Mouse (Mus musculus) forebrain, embryonic 15.5 days (tissue): ENCODE data around the gene Nes. TPM values are rescaled to one million over a fixed set of nuclear protein-coding genes. Genes with fewer than 3 reads are reported as not detected.
A peak's percentile ranks its signal among the peaks of the same experiment; 100 is the strongest.

Experiments
- ATAC-seq: fragments of 200-750 bp; cut with Nextera tagmentation; replicated peaks from 2 replicates; pipeline ENCODE4 v1.8.0; 2017; ENCODE audit warnings: mild to moderate bottlenecking, moderate TSS enrichment, moderate library complexity
- H3K27ac ChIP-seq: fragments of 300-500 bp; sonication (generic); replicated peaks from 2 replicates; pipeline ENCODE4 v1.5.1; 2015; ENCODE audit warnings: mild to moderate bottlenecking, inconsistent platforms
- H3K27me3 ChIP-seq: fragments of 300-500 bp; sonication (generic); 2 replicates; pipeline ENCODE4 v1.6.1; 2015; ENCODE audit warnings: inconsistent platforms
- H3K36me3 ChIP-seq: fragments of 300-500 bp; sonication (generic); 2 replicates; pipeline ENCODE4 v1.6.1; 2015; ENCODE audit warnings: mild to moderate bottlenecking, inconsistent platforms
- H3K4me1 ChIP-seq: fragments of 300-500 bp; sonication (generic); 2 replicates; pipeline ENCODE4 v1.6.1; 2015; ENCODE audit warnings: inconsistent platforms
- H3K4me2 ChIP-seq: fragments of 300-500 bp; sonication (generic); replicated peaks from 2 replicates; pipeline ENCODE4 v1.6.1; 2015; ENCODE audit warnings: mild to moderate bottlenecking, inconsistent platforms
- H3K4me3 ChIP-seq: fragments of 300-500 bp; sonication (generic); 2 replicates; pipeline ENCODE4 v1.5.1; 2015; ENCODE audit warnings: mild to moderate bottlenecking, inconsistent platforms
- H3K9ac ChIP-seq: fragments of 300-500 bp; sonication (generic); replicated peaks from 2 replicates; pipeline ENCODE4 v1.6.1; 2015; ENCODE audit warnings: mild to moderate bottlenecking, inconsistent platforms
- H3K9me3 ChIP-seq: fragments of 300-500 bp; sonication (generic); 2 replicates; pipeline ENCODE4 v1.6.1; 2016; ENCODE audit warnings: inconsistent platforms
- WGBS: fragments of 180-500 bp; shearing (Covaris S2); methylation state at CpG from one replicate; pipeline ENCODE4 v1.1.7; 2015; ENCODE audit warnings: mixed read lengths; 5-methylcytosine and 5-hydroxymethylcytosine counted together
- polyA plus RNA-seq: library from polyadenylated mRNA; unstranded; fragments of >200 nt; fragmentation: Nextera tagmentation; extraction: Ambion mirVana; gene quantifications from 2 replicates; pipeline ENCODE4 v1.2.1, GENCODE M21; 2015

The Nes gene
- polyA plus RNA-seq, 1 experiment from 2014 or later, result 50.0 TPM

DNA sequence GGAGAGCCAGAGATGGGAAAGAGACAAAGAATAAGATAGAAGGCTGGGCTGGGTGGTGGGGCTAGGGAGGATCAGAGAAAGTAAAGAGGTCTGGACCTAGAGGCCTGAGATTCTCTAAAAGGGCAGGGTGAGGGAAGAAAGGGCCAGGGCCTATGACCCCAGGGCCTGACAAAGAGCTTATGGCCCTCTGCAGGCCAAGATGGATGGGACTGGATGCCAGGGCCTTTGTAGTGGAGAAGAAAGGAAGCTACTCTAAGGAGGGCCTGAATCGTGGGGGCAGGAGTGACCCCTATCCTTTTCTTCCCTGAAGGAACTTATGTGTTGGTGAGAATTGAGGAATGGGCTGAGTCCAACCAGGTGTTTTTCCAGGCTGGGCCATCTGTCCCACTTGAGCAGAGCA is 12.8 kb upstream of the Nes start:
- H3K4me3 ChIP-seq, result no peak overlapping the region
- peaks cover 15% of the 10 kb centered on the region for H3K4me1 ChIP-seq
- no peak for ATAC-seq
- no peaks in the 10 kb centered on the region for H3K36me3 ChIP-seq
- H3K9ac ChIP-seq, result no peak overlapping the region
- no peaks in the 10 kb centered on the region for H3K27me3 ChIP-seq
- 12% methylated on average over 1 of the region's 1 CpGs for WGBS
- H3K9me3 ChIP-seq, result no peaks in the 10 kb centered on the region
- H3K4me2 ChIP-seq, result no peak overlapping the region
- H3K27ac ChIP-seq, result no peak overlapping the region

GRCm38 (mm10) chr3:87958476-87958875 is 12.4 kb upstream of the Nes start:
- H3K4me1 ChIP-seq, result peaks cover 14% of the 10 kb centered on the region
- 39% methylated on average over 4 of the region's 4 CpGs for WGBS
- no peaks in the 10 kb centered on the region for H3K27me3 ChIP-seq
- no peaks in the 10 kb centered on the region for H3K9me3 ChIP-seq
- H3K27ac ChIP-seq, result no peak overlapping the region
- ATAC-seq, result no peak
- no peak overlapping the region for H3K4me3 ChIP-seq
- no peak overlapping the region for H3K9ac ChIP-seq
- H3K4me2 ChIP-seq, result no peak overlapping the region
- no peaks in the 10 kb centered on the region for H3K36me3 ChIP-seq

DNA sequence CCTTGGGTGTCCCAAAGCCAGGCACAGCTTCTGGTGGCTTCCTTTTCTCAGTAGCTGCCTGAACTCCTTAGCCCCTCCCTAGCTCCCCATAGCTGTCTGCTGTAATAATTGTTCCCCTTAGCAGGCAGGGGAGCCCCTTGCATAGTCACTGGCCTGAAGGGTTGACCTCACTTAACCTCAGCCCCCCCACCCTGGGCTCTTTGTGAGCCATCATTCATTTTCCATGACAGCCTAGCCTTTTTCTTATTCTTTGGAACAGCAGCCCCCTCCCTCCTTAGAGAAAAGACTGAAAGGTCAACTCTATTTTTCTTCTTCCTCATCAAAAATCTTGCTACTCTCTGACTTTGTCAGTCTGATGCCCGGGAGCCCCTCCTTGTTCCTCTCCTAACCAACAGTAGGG is 11.9 kb upstream of the Nes start:
- WGBS, result 33% methylated on average over 1 of the region's 1 CpGs
- H3K4me1 ChIP-seq, result peaks cover 14% of the 10 kb centered on the region
- H3K36me3 ChIP-seq, result no peaks in the 10 kb centered on the region
- H3K4me3 ChIP-seq, result no peak overlapping the region
- no peaks in the 10 kb centered on the region for H3K27me3 ChIP-seq
- no peak for ATAC-seq
- no peaks in the 10 kb centered on the region for H3K9me3 ChIP-seq
- no peak overlapping the region for H3K9ac ChIP-seq
- no peak overlapping the region for H3K4me2 ChIP-seq
- no peak overlapping the region for H3K27ac ChIP-seq

- 72% methylated on average over 7 of the region's 7 CpGs for WGBS
- H3K27ac ChIP-seq, result no peak overlapping the region
- H3K9ac ChIP-seq, result no peak overlapping the region
Measured at GRCm38 (mm10) chr3:87959371-87959770, 11.5 kb upstream of the Nes start.

DNA sequence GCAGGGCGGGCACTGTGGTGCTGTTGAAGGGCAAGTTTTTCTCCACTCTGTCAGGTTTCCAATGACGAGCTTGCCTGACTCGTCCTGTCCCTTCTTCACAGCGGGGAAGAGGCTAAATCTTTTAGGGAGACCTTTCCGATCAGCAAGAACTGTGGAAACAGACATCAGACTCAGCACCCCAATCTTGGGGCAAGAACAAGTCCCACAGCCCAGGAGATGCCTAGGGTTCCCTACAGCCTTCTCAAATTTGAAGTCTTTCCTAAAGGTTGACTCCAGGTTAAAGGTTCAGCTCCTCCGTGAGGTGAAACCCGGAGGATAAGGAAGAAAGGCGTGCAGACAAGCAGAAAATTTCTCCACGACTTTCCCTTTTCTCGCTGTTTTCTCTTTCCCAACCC is 10.7 kb upstream of the Nes start:
- peak overlapping the region; percentile 97 for H3K27ac ChIP-seq
- H3K4me3 ChIP-seq, result peak overlapping the region; percentile 55
- H3K4me1 ChIP-seq, result peaks cover 14% of the 10 kb centered on the region
- 4% methylated on average over 10 of the region's 10 CpGs for WGBS
- H3K9me3 ChIP-seq, result no peaks in the 10 kb centered on the region
- peak overlapping the region; percentile 82 for H3K9ac ChIP-seq
- H3K4me2 ChIP-seq, result peak overlapping the region; percentile 91
- no peaks in the 10 kb centered on the region for H3K27me3 ChIP-seq
- H3K36me3 ChIP-seq, result no peaks in the 10 kb centered on the region
- peak; percentile 2; the same call in 1 of the 2 replicates for ATAC-seq

More at GRCm38 (mm10) chr3:87959371-87959770, 11.5 kb upstream of the Nes start:
- Histone ChIP-seq H3K9me3 (no peaks in the 10 kb centered on the region), H3K4me2 (no peak overlapping the region), H3K27me3 (no peaks in the 10 kb centered on the region), H3K4me1 (peaks cover 14% of the 10 kb centered on the region), H3K36me3 (no peaks in the 10 kb centered on the region), H3K4me3 (no peak overlapping the region)
- ATAC-seq, result no peak

- peaks cover 14% of the 10 kb centered on the region for H3K4me1 ChIP-seq
- no peaks in the 10 kb centered on the region for H3K9me3 ChIP-seq
- H3K27ac ChIP-seq, result peak overlapping the region; percentile 97
- peak overlapping the region; percentile 55 for H3K4me3 ChIP-seq
- under 1% methylated on average over 27 of the region's 27 CpGs for WGBS
- peak; percentile 99 for ATAC-seq
- peak overlapping the region; percentile 82 for H3K9ac ChIP-seq
- no peaks in the 10 kb centered on the region for H3K36me3 ChIP-seq
- peak overlapping the region; percentile 91 for H3K4me2 ChIP-seq
- H3K27me3 ChIP-seq, result no peaks in the 10 kb centered on the region
Measured at GRCm38 (mm10) chr3:87960586-87961191, 10.2 kb upstream of the Nes start.

DNA sequence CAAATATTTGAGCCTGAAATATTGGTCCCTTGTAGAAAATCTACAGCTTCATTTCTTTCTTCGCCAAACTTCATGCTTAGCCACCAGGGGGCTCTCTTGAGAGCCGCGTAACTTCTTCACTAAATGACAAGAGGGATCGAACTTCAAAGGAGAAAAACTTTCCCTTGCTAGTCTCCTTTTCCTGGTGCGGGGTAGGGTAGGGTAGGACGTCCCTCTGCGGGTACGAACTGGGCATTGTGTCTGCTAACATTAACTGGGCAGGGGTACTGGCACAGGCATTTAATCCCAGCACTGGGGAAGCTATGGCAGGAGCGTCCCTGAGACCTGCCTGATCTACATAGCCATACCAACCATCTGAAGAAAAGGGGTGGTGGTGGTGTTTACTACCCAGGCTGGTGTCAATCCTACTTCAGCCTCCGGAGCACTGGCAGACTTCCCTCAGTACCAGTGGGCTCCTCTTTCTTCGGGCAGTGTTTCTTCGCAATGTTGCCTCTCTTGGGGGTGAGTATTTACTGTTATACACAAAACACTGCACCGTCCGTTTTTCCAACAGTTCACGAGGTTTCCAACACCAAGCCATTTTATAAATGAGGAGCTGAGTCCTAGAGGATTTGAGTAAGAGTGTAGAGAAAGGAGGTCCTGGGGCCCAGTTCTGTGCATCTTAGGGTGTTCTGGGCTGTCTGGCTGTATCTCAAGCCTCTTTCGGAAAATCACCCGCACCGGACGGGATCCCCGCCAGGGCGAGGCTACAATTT is 517 bp upstream of the Nes start:
- H3K4me1 ChIP-seq, result peaks cover 47% of the 10 kb centered on the region
- peak overlapping the region; percentile 74 for H3K9ac ChIP-seq

GRCm38 (mm10) chr3:87971489-87972202 is 768 bp downstream of the Nes start:
- Histone ChIP-seq H3K36me3 (no peaks in the 10 kb centered on the region), H3K4me2 (peak overlapping the region; percentile 96), H3K27me3 (no peaks in the 10 kb centered on the region), H3K27ac (peak overlapping the region; percentile 72), H3K4me1 (peaks cover 47% of the 10 kb centered on the region), H3K4me3 (peak overlapping the region; percentile 68), H3K9ac (peak overlapping the region; percentile 74), H3K9me3 (no peaks in the 10 kb centered on the region)
- under 1% methylated on average over 60 of the region's 60 CpGs for WGBS
- ATAC-seq, result peak; percentile 11

More for the DNA sequence above, 517 bp upstream of the Nes start:
- Histone ChIP-seq H3K9me3 (no peaks in the 10 kb centered on the region), H3K36me3 (no peaks in the 10 kb centered on the region), H3K4me2 (peak overlapping the region; percentile 96), H3K27ac (peak overlapping the region; percentile 72), H3K4me3 (peak overlapping the region; percentile 68), H3K27me3 (no peaks in the 10 kb centered on the region)
- 0 out of 2 replicates have a peak, but pooled peaks have one; percentile 6 for ATAC-seq
- under 1% methylated on average over 21 of the region's 21 CpGs for WGBS

- Histone ChIP-seq H3K4me3 (peak overlapping the region; percentile 68), H3K27ac (peak overlapping the region; percentile 87), H3K9me3 (no peaks in the 10 kb centered on the region), H3K27me3 (no peaks in the 10 kb centered on the region), H3K36me3 (no peaks in the 10 kb centered on the region), H3K4me2 (peak overlapping the region; percentile 96), H3K9ac (peak overlapping the region; percentile 74), H3K4me1 (peaks cover 47% of the 10 kb centered on the region)
- WGBS, result 9% methylated on average over 8 of the region's 8 CpGs
- 0 out of 2 replicates have a peak, but pooled peaks have one; percentile 18 for ATAC-seq
Measured at GRCm38 (mm10) chr3:87972203-87972664, 1.4 kb downstream of the Nes start.

GRCm38 (mm10) chr3:87972776-87973175 is 1.9 kb downstream of the Nes start:
- peak overlapping the region; percentile 68 for H3K4me3 ChIP-seq
- H3K27me3 ChIP-seq, result no peaks in the 10 kb centered on the region
- peak overlapping the region; percentile 96 for H3K4me2 ChIP-seq
- 16% methylated on average over 5 of the region's 5 CpGs for WGBS
- no peaks in the 10 kb centered on the region for H3K9me3 ChIP-seq
- H3K4me1 ChIP-seq, result peaks cover 47% of the 10 kb centered on the region
- peak overlapping the region; percentile 87 for H3K27ac ChIP-seq
- H3K36me3 ChIP-seq, result no peaks in the 10 kb centered on the region; the same call in 1 of the 2 replicates
- H3K9ac ChIP-seq, result peak overlapping the region; percentile 74
- ATAC-seq, result no peak

GRCm38 (mm10) chr3:87973593-87974380 is 2.9 kb downstream of the Nes start:
- Histone ChIP-seq H3K27me3 (no peaks in the 10 kb centered on the region), H3K9me3 (no peaks in the 10 kb centered on the region), H3K27ac (peak overlapping the region; percentile 87), H3K4me1 (peaks cover 47% of the 10 kb centered on the region), H3K36me3 (no peaks in the 10 kb centered on the region; the same call in 1 of the 2 replicates), H3K4me3 (peak overlapping the region; percentile 68), H3K9ac (peak overlapping the region; percentile 74), H3K4me2 (peak overlapping the region; percentile 96)
- no peak; the same call in 1 of the 2 replicates for ATAC-seq
- WGBS, result 8% methylated on average over 14 of the region's 14 CpGs
